Mouse (Mus musculus) thymus, postnatal 25 days (tissue): ENCODE results near the gene Gm20909.
"Not testable (repeated sequence)": the region's sequence is repeated elsewhere in the genome, so short reads cannot be mapped to it uniquely, and the experiment has no call there.

Experiments
- DNase-seq: peaks from one replicate; pipeline ENCODE4 v3.0.0; 2022

The Gm20909 gene

DNA sequence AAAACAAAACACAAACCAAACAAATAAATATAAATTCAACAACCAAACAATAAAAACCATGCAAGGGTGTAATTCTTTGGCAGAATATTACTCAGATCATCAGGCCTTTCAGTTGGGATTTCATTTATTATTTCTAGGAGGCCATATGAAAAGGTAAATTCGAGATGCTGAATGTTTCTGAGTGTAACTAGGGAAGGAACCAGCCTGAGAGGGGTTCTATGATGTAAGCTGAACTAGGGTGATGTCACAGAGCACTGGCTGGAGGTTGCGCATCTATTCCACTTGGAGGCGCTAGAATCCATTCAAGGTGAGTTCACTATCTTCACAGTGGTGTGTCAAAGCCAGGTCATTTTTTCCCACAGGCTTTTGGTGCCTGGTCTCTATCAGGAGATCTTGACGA, at the start of gene Gm20909:
Gene Gm20909, plus strand, starts transcription at position 301 of the 400 bp plus-strand sequence.
- DNase-seq, result not testable (repeated sequence)
